Mouse (Mus musculus): Measurements from ENCODE around the gene Palm. TPM values are rescaled to one million over a fixed set of nuclear protein-coding genes. Genes with fewer than 3 reads are reported as not detected.
A peak's percentile ranks its signal among the peaks of the same experiment; 100 is the strongest.

Gene Palm
- total RNA-seq, 1 experiment from 2014 or later, result 40.6 TPM

GRCm38 (mm10) chr10:79843476-79843875 is 50.1 kb downstream of the Palm start:
- ATAC-seq (ENCODE audit: extremely low read depth, insufficient number of reproducible peaks, low FRiP score, poor library complexity, severe bottlenecking), result no peak

DNA sequence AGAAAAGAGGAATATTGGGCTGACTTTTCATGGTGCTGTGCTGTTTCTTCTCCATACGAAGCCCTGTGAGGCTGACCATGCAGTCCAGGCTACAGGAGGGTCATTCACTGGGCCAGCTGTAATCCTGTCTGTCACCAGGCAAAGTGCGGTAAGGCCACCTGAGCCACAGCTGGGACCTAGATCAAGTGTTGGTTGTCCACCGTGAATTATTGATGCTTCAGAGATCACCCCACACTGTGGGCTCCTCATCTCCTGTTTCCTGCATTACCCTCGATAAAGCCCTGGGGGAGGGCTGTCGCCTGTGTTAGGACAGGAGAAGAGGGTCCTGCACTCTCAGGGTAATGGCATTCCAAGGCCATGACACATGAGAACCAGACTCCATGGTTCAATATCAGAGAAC is 53.2 kb downstream of the Palm start:
- no peak for ATAC-seq (ENCODE audit: extremely low read depth, insufficient number of reproducible peaks, low FRiP score, poor library complexity, severe bottlenecking)

DNA sequence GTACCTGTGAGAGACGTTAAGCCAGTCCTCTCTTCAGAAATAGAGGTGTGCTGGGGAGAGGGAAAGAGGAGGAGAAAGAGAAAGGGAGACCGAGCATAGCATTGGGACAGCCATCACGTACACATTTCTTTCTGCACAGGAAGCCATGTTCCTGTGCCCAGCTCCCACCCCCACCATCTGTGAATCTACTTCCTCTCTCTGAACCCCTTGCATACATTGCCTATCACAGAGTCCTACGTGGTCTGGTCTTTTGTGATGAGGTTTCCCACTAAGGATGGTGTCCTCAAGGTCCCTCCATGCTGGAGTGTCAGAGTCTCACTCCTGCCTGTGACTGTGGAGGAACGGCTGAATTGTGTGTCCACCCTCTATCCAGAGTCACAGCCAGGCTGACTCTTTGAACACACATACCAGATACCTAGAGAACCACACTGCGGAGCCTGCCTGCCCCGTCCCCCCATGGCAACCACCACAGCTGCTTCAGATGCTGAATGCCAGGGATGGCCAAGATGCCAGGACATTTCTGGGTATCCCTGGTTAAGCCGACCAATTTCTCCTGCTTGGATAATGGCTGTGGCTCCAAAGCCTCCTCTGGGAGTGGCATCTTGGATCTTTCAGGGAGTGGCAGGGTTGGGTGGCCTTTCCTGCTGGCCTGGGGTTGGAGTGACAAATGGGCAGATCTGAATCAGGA is 56.7 kb downstream of the Palm start:
- no peak for ATAC-seq (ENCODE audit: extremely low read depth, insufficient number of reproducible peaks, low FRiP score, poor library complexity, severe bottlenecking)

- no peak for ATAC-seq (ENCODE audit: extremely low read depth, insufficient number of reproducible peaks, low FRiP score, poor library complexity, severe bottlenecking)
Measured at GRCm38 (mm10) chr10:79851653-79852052, 58.3 kb downstream of the Palm start.

GRCm38 (mm10) chr10:79852107-79852789 is 58.9 kb downstream of the Palm start:
- no peak for ATAC-seq (ENCODE audit: extremely low read depth, insufficient number of reproducible peaks, low FRiP score, poor library complexity, severe bottlenecking)

DNA sequence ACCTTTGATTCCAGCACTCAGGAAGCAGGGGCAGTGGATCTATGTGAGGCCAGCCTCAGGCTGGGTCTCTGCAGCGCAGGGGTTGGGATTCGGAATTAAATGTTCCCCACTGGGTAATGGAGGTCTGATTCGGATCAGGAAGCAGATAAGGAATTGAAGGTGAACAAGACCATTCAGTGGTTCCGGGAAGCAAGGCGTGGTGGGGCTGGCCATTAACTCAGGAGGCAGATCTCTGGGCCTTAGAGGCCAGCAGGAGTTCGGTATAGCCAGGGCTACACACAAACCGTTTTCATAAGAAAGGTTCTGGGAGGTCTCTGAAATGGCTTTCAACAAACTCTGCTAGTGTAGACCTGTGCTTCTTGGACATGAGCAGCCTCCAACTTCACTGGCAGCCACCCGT is 59.5 kb downstream of the Palm start:
- ATAC-seq (ENCODE audit: extremely low read depth, insufficient number of reproducible peaks, low FRiP score, poor library complexity, severe bottlenecking), result no peak

- ATAC-seq (ENCODE audit: extremely low read depth, insufficient number of reproducible peaks, low FRiP score, poor library complexity, severe bottlenecking), result no peak
Measured at GRCm38 (mm10) chr10:79853392-79853791, 60.0 kb downstream of the Palm start.

- peak; percentile 88 for ATAC-seq (ENCODE audit: extremely low read depth, insufficient number of reproducible peaks, low FRiP score, poor library complexity, severe bottlenecking)
Measured at GRCm38 (mm10) chr10:79853860-79854795, 60.8 kb downstream of the Palm start, which contains the start of gene Ptbp1. TSS of gene Ptbp1 (plus strand) at chr10:79854427.

- ATAC-seq (ENCODE audit: extremely low read depth, insufficient number of reproducible peaks, low FRiP score, poor library complexity, severe bottlenecking), result no peak
Measured at GRCm38 (mm10) chr10:79854801-79855541, 61.6 kb downstream of the Palm start.

DNA sequence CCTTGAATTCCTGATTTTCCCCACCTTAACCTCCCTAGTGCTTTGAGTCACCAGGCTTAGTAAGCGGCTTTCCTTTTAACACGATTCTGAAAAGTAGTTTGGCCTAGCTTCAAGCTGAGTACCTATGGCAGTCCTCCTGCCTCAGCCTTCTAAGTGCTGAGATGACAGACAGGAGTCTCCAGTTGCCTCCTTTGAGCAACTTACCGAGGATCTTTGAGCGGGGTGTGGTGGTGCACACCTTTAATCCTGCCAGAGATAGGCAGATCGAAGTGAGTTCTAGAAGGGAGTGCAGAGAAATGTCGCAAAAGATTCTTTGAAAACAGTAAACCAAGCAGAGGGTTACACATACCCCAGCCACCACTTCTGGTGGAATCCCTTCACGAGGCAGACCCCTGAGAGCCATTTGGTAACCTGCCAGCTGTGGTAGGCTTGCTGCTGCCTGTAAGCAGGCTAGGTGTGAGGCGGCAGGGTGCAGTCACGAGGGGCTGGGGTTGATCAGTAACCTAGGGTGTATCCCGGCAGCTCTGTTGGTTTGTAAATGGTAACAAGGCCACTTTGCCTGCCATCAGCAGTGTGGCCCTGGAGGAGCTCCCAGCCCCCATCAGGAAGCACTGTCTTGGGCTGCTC is 62.3 kb downstream of the Palm start:
- ATAC-seq (ENCODE audit: extremely low read depth, insufficient number of reproducible peaks, low FRiP score, poor library complexity, severe bottlenecking), result no peak

DNA sequence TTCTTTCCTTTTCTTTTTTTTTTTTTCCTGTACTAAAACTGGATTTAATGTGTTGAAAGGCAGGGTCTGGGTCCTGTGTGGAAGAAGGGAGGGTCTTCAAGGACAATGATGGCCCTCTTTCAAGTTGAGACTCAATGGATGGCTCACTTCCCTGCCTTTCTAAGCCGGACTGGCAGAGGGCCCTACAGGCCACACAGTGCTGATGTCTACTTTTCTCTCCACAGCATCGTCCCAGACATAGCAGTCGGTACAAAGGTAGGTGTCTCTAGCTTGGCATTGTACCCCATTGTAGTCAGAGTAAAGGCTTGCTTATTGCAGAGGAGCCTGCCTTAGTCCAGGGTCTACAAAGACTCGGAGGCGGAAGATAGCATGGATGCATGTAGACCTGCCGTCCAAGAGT is 62.9 kb downstream of the Palm start:
- ATAC-seq (ENCODE audit: extremely low read depth, insufficient number of reproducible peaks, low FRiP score, poor library complexity, severe bottlenecking), result no peak

DNA sequence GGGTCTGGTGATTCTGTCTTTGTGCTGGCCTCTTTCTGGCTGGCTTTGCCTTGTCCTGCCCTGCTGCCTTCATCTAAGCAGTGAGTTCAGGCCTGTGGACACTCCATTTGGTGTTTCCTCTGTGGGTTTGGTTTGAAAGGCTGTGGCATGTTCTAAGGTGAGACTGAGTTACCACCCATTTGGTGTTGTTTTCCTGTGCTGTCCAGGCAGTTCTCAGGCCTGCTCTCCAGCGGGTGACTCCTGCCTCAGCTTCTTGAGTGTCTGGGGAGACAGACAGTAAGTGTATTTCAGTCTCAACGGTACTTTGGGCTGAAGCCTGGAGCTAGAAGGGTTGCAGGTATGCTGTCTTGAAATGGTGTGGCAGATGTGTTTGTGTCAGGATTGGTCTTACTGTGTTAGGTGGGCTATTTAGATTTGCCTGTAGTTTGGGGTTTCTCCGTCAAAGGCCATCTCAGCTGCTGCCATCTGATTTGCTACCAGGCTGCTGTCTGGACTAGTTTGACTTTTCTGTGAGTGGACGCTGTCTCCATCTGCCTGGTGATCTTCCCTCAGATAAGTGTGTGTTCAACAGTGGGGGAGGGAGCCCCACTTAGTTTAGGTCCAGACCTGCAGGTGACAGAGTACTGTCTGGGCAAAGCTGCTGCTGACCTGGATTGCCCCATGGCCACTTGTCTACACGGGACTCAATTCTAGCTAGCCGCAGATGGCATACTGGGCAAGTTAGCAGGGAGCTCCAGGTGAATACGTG is 63.5 kb downstream of the Palm start:
- no peak for ATAC-seq (ENCODE audit: extremely low read depth, insufficient number of reproducible peaks, low FRiP score, poor library complexity, severe bottlenecking)

DNA sequence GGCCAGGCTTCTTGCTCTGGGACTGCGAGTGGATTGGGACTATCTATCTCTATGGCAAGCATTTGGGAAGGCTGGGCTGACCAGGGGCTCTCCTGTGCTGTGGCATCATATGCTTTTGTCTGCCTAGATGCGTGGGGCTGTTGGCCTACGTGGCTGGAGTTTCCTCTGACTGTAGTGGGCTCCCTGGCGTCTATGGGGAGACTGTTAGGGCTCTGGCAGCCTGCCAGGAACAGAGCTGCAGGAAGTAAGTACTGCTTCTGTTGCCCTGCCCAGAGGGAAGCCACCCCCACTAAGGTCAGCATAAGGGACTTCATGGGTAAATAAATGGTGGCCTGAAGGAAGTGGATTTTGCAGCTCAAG is 64.1 kb downstream of the Palm start:
- ATAC-seq (ENCODE audit: extremely low read depth, insufficient number of reproducible peaks, low FRiP score, poor library complexity, severe bottlenecking), result no peak

- ATAC-seq (ENCODE audit: extremely low read depth, insufficient number of reproducible peaks, low FRiP score, poor library complexity, severe bottlenecking), result no peak
Measured at GRCm38 (mm10) chr10:79857894-79858293, 64.5 kb downstream of the Palm start.

DNA sequence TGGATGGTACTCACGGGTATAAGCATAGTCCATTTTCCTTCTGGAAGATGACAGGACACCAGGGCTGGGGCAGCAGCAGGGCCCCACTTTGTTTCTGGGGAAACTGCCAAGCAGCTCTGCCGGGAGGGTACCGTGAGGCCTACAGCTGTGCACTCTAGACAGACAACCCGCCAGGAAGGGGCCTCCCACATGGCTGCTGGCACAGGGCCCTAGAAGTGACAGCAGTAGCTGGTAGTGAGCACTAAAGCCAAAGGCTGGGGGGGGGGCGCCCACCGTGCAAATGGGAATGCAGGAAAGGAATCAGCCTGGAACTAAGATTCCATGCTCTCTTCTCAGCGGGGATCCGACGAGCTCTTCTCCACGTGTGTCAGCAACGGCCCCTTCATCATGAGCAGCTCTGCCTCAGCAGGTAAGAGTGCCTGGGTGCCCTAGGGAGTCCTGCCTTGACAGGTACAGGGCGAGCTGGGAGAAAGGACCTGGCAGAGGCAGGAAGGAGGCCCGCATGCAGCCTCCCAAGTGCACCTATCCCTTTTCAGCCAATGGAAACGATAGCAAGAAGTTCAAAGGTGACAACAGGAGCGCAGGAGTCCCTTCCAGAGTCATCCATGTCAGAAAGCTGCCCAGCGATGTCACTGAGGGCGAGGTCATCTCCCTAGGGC is 65.2 kb downstream of the Palm start:
- no peak for ATAC-seq (ENCODE audit: extremely low read depth, insufficient number of reproducible peaks, low FRiP score, poor library complexity, severe bottlenecking)

- no peak for ATAC-seq (ENCODE audit: extremely low read depth, insufficient number of reproducible peaks, low FRiP score, poor library complexity, severe bottlenecking)
Measured at GRCm38 (mm10) chr10:79859116-79859515, 65.7 kb downstream of the Palm start.

- ATAC-seq (ENCODE audit: extremely low read depth, insufficient number of reproducible peaks, low FRiP score, poor library complexity, severe bottlenecking), result no peak
Measured at GRCm38 (mm10) chr10:79860079-79860911, 66.9 kb downstream of the Palm start.
